Mouse (Mus musculus): ENCODE results near the gene Exd2. TPM values are rescaled to one million over a fixed set of nuclear protein-coding genes. Genes with fewer than 3 reads are reported as not detected.

Exd2 gene
- polyA plus RNA-seq (2015; fragmentation: Nextera tagmentation; extraction: Ambion mirVana), result 10.6 and 14.1 TPM in 2 replicates

GRCm38 (mm10) chr12:80462942-80463651 is at the start of gene Exd2:
Exd2 (plus strand) TSS chr12:80463095.
- TF ChIP-seq EP300 (IDR thresholded peaks at IDR 0.05) (no peak), CTCF (IDR thresholded peaks at IDR 0.05) (peak; percentile 28)
- no peaks in the 10 kb centered on the region for H3K36me3 ChIP-seq (ENCODE audit: insufficient read depth, low read length)
- H3K27ac ChIP-seq (ENCODE audit: low read length), result peak within 1 kb of the TSS; percentile 77
- ATAC-seq, result peak; percentile 98
- 0% methylated on average over 45 of the region's 45 CpGs for WGBS
- H3K9ac ChIP-seq (replicated peaks; ENCODE audit: low read depth), result peak within 1 kb of the TSS; percentile 64
- H3K4me2 ChIP-seq (replicated peaks; ENCODE audit: low read depth, low read length), result peak within 1 kb of the TSS; percentile 72
- no peaks in the 10 kb centered on the region for H3K4me1 ChIP-seq (ENCODE audit: insufficient read depth, low read depth, low read length)
- no peaks in the 10 kb centered on the region for H3K27me3 ChIP-seq (replicated peaks; ENCODE audit: insufficient read depth, low read length)
- H3K9me3 ChIP-seq (ENCODE audit: low read length), result no peaks in the 10 kb centered on the region
- DNase-seq (ENCODE audit: low spot score), result peak; percentile 95
- H3K4me3 ChIP-seq (ENCODE audit: low read depth, low read length), result peak within 1 kb of the TSS; percentile 80

GRCm38 (mm10) chr12:80415100-80415499 is 47.8 kb upstream of the Exd2 start:
- no peaks in the 10 kb centered on the region for H3K4me1 ChIP-seq (ENCODE audit: insufficient read depth, low read depth, low read length)
- no peak for TF ChIP-seq CTCF (IDR thresholded peaks at IDR 0.05)
- TF ChIP-seq EP300 (IDR thresholded peaks at IDR 0.05), result no peak
- no peak overlapping the region for H3K4me2 ChIP-seq (replicated peaks; ENCODE audit: low read depth, low read length)
- no peak overlapping the region for H3K9ac ChIP-seq (replicated peaks; ENCODE audit: low read depth)
- peaks cover 5% of the 10 kb centered on the region; the same call in 1 of the 2 replicates for H3K36me3 ChIP-seq (ENCODE audit: insufficient read depth, low read length)
- ATAC-seq, result no peak
- 90% methylated on average over 2 of the region's 2 CpGs for WGBS
- H3K27me3 ChIP-seq (replicated peaks; ENCODE audit: insufficient read depth, low read length), result no peaks in the 10 kb centered on the region
- no peak for DNase-seq (ENCODE audit: low spot score)
- no peak overlapping the region for H3K4me3 ChIP-seq (ENCODE audit: low read depth, low read length)
- no peaks in the 10 kb centered on the region for H3K9me3 ChIP-seq (ENCODE audit: low read length)
- no peak overlapping the region for H3K27ac ChIP-seq (ENCODE audit: low read length)

- no peak overlapping the region for H3K27ac ChIP-seq (ENCODE audit: low read length)
- H3K9me3 ChIP-seq (ENCODE audit: low read length), result no peaks in the 10 kb centered on the region
- no peaks in the 10 kb centered on the region for H3K27me3 ChIP-seq (replicated peaks; ENCODE audit: insufficient read depth, low read length)
- 77% methylated on average over 3 of the region's 3 CpGs for WGBS
- no peaks in the 10 kb centered on the region for H3K36me3 ChIP-seq (ENCODE audit: insufficient read depth, low read length)
- H3K4me2 ChIP-seq (replicated peaks; ENCODE audit: low read depth, low read length), result no peak overlapping the region
- no peak for TF ChIP-seq CTCF (IDR thresholded peaks at IDR 0.05)
- no peak for TF ChIP-seq EP300 (IDR thresholded peaks at IDR 0.05)
- H3K4me1 ChIP-seq (ENCODE audit: insufficient read depth, low read depth, low read length), result no peaks in the 10 kb centered on the region
- ATAC-seq, result no peak
- no peak overlapping the region for H3K4me3 ChIP-seq (ENCODE audit: low read depth, low read length)
- DNase-seq (ENCODE audit: low spot score), result no peak
- H3K9ac ChIP-seq (replicated peaks; ENCODE audit: low read depth), result no peak overlapping the region
Measured at GRCm38 (mm10) chr12:80427683-80428082, 35.2 kb upstream of the Exd2 start.

GRCm38 (mm10) chr12:80433266-80433665 is 29.6 kb upstream of the Exd2 start:
- H3K27me3 ChIP-seq (replicated peaks; ENCODE audit: insufficient read depth, low read length), result no peaks in the 10 kb centered on the region
- no peak for DNase-seq (ENCODE audit: low spot score)
- no peaks in the 10 kb centered on the region for H3K9me3 ChIP-seq (ENCODE audit: low read length)
- H3K4me3 ChIP-seq (ENCODE audit: low read depth, low read length), result no peak overlapping the region
- no peak overlapping the region for H3K27ac ChIP-seq (ENCODE audit: low read length)
- ATAC-seq, result no peak
- TF ChIP-seq EP300 (IDR thresholded peaks at IDR 0.05), result no peak
- TF ChIP-seq CTCF (IDR thresholded peaks at IDR 0.05), result no peak
- H3K4me2 ChIP-seq (replicated peaks; ENCODE audit: low read depth, low read length), result no peak overlapping the region
- 40% methylated on average over 4 of the region's 4 CpGs for WGBS
- no peaks in the 10 kb centered on the region for H3K36me3 ChIP-seq (ENCODE audit: insufficient read depth, low read length)
- H3K4me1 ChIP-seq (ENCODE audit: insufficient read depth, low read depth, low read length), result peaks cover 5% of the 10 kb centered on the region; the same call in 1 of the 2 replicates
- H3K9ac ChIP-seq (replicated peaks; ENCODE audit: low read depth), result no peak overlapping the region

- no peak for TF ChIP-seq EP300 (IDR thresholded peaks at IDR 0.05)
- H3K27ac ChIP-seq (ENCODE audit: low read length), result peak overlapping the region; percentile 97
- peak overlapping the region; percentile 83 for H3K4me2 ChIP-seq (replicated peaks; ENCODE audit: low read depth, low read length)
- DNase-seq (ENCODE audit: low spot score) (no peak), ATAC-seq (no peak)
- H3K4me3 ChIP-seq (ENCODE audit: low read depth, low read length), result peak overlapping the region; percentile 91
- no peaks in the 10 kb centered on the region for H3K27me3 ChIP-seq (replicated peaks; ENCODE audit: insufficient read depth, low read length)
- H3K9me3 ChIP-seq (ENCODE audit: low read length), result no peaks in the 10 kb centered on the region
- H3K4me1 ChIP-seq (ENCODE audit: insufficient read depth, low read depth, low read length), result peaks cover 5% of the 10 kb centered on the region; the same call in 1 of the 2 replicates
- H3K9ac ChIP-seq (replicated peaks; ENCODE audit: low read depth), result peak overlapping the region; percentile 88
- H3K36me3 ChIP-seq (ENCODE audit: insufficient read depth, low read length), result no peaks in the 10 kb centered on the region
- 2% methylated on average over 9 of the region's 10 CpGs for WGBS
Measured at GRCm38 (mm10) chr12:80434601-80434960, 28.3 kb upstream of the Exd2 start.

- peak overlapping the region; percentile 83 for H3K4me2 ChIP-seq (replicated peaks; ENCODE audit: low read depth, low read length)
- TF ChIP-seq CTCF (IDR thresholded peaks at IDR 0.05) (peak; percentile 44), EP300 (IDR thresholded peaks at IDR 0.05) (no peak)
- peak; percentile 75 for ATAC-seq
Measured at GRCm38 (mm10) chr12:80434961-80435691, 27.8 kb upstream of the Exd2 start.

More at GRCm38 (mm10) chr12:80434961-80435691, 27.8 kb upstream of the Exd2 start:
- DNase-seq (ENCODE audit: low spot score), result peak; percentile 82
- no peaks in the 10 kb centered on the region for H3K9me3 ChIP-seq (ENCODE audit: low read length)
- peak overlapping the region; percentile 88 for H3K9ac ChIP-seq (replicated peaks; ENCODE audit: low read depth)
- H3K27me3 ChIP-seq (replicated peaks; ENCODE audit: insufficient read depth, low read length), result no peaks in the 10 kb centered on the region
- H3K36me3 ChIP-seq (ENCODE audit: insufficient read depth, low read length), result no peaks in the 10 kb centered on the region
- 1% methylated on average over 26 of the region's 64 CpGs for WGBS
- peaks cover 5% of the 10 kb centered on the region; the same call in 1 of the 2 replicates for H3K4me1 ChIP-seq (ENCODE audit: insufficient read depth, low read depth, low read length)
- peak overlapping the region; percentile 97 for H3K27ac ChIP-seq (ENCODE audit: low read length)
- peak overlapping the region; percentile 91 for H3K4me3 ChIP-seq (ENCODE audit: low read depth, low read length)
